Mouse (Mus musculus): ENCODE data around the gene Med16. TPM values are rescaled to one million over a fixed set of nuclear protein-coding genes. Genes with fewer than 3 reads are reported as not detected.

The Med16 gene
- polyA plus RNA-seq, 1 experiment = 58.1 TPM

- Histone ChIP-seq H3K4me3 (ENCODE audit: low read depth, low read length) (no peak overlapping the region), H3K27ac (ENCODE audit: insufficient read depth, low read depth, low read length) (no peak overlapping the region), H3K27me3 (ENCODE audit: control insufficient read depth, insufficient read depth, low read length) (no peaks in the 10 kb centered on the region), H3K4me1 (ENCODE audit: control insufficient read depth, insufficient read depth, insufficient read length, low read length) (peaks cover 24% of the 10 kb centered on the region), H3K36me3 (ENCODE audit: control insufficient read depth, insufficient read depth, low read length) (no peaks in the 10 kb centered on the region)
- no peak for TF ChIP-seq CTCF (IDR thresholded peaks at IDR 0.05; ENCODE audit: extremely low read depth, insufficient read length, insufficient replicate concordance, low read depth, low read length)
- no peak for TF ChIP-seq POLR2A (IDR thresholded peaks at IDR 0.05; ENCODE audit: low read depth, low read length)
- WGBS = 70% methylated on average over 8 of the region's 8 CpGs
Measured at GRCm38 (mm10) chr10:79849941-79850628, 58.6 kb downstream of the Med16 start.

- WGBS = 82% methylated on average over 5 of the region's 5 CpGs
Measured at GRCm38 (mm10) chr10:79846553-79846952, 62.2 kb downstream of the Med16 start.

More at GRCm38 (mm10) chr10:79846553-79846952, 62.2 kb downstream of the Med16 start:
- Histone ChIP-seq H3K27ac (ENCODE audit: insufficient read depth, low read depth, low read length) (no peak overlapping the region), H3K4me1 (ENCODE audit: control insufficient read depth, insufficient read depth, insufficient read length, low read length) (peaks cover 17% of the 10 kb centered on the region), H3K4me3 (ENCODE audit: low read depth, low read length) (no peak overlapping the region), H3K27me3 (ENCODE audit: control insufficient read depth, insufficient read depth, low read length) (no peaks in the 10 kb centered on the region), H3K36me3 (ENCODE audit: control insufficient read depth, insufficient read depth, low read length) (no peaks in the 10 kb centered on the region)
- TF ChIP-seq POLR2A (IDR thresholded peaks at IDR 0.05; ENCODE audit: low read depth, low read length) (no peak), CTCF (IDR thresholded peaks at IDR 0.05; ENCODE audit: extremely low read depth, insufficient read length, insufficient replicate concordance, low read depth, low read length) (no peak)

Other genes starting within 250 kb of the Med16 start
- gene Madcam1, start 244.4 kb downstream of the Med16 start, polyA plus RNA-seq (2012; rRNA removed) = 9.9 and 20.7 TPM in 2 replicates
- gene Tpgs1, start 239.6 kb downstream of the Med16 start, polyA plus RNA-seq (2012; rRNA removed) = 76.0 and 138 TPM in 2 replicates
- 101 and 163 TPM in 2 replicates for gene Cdc34, start 226.7 kb downstream of the Med16 start, polyA plus RNA-seq (2012; rRNA removed)
- 0.11 and 0.52 TPM in 2 replicates for gene Gzmm, start 219.9 kb downstream of the Med16 start, polyA plus RNA-seq (2012; rRNA removed)
- gene Bsg, start 204.4 kb downstream of the Med16 start, polyA plus RNA-seq (2012; rRNA removed) = 1,266 and 1,465 TPM in 2 replicates
- 8.3 and 19.2 TPM in 2 replicates for gene Hcn2, start 192.3 kb downstream of the Med16 start, polyA plus RNA-seq (2012; rRNA removed)
- gene Polrmt, start 162.3 kb downstream of the Med16 start, polyA plus RNA-seq (2012; rRNA removed) = 38.7 and 50.0 TPM in 2 replicates
- gene Fgf22, start 153.8 kb downstream of the Med16 start, polyA plus RNA-seq (2012; rRNA removed) = not detected in 2 replicates
- gene Rnf126, start 142.0 kb downstream of the Med16 start, polyA plus RNA-seq (2012; rRNA removed) = 130 and 222 TPM in 2 replicates
- 16.0 and 19.6 TPM in 2 replicates for gene Fstl3, start 131.7 kb downstream of the Med16 start, polyA plus RNA-seq (2012; rRNA removed)
- gene Prss57, start 118.0 kb downstream of the Med16 start, polyA plus RNA-seq (2012; rRNA removed) = 0.24 and 0.67 TPM in 2 replicates
- 13.0 and 24.0 TPM in 2 replicates for gene Palm, start 115.4 kb downstream of the Med16 start, polyA plus RNA-seq (2012; rRNA removed)
- 141 and 347 TPM in 2 replicates for gene Misp, start 87.9 kb downstream of the Med16 start, polyA plus RNA-seq (2012; rRNA removed)
- 150 and 285 TPM in 2 replicates for gene Ptbp1, start 54.5 kb downstream of the Med16 start, polyA plus RNA-seq (2012; rRNA removed)
- 1.6 and 2.1 TPM in 2 replicates for gene Prtn3, start 34.4 kb downstream of the Med16 start, polyA plus RNA-seq (2012; rRNA removed)
- gene Plppr3, start 34.3 kb downstream of the Med16 start, polyA plus RNA-seq (2012; rRNA removed) = 2.8 and 5.3 TPM in 2 replicates
- gene Elane, start 22.7 kb downstream of the Med16 start, polyA plus RNA-seq (2012; rRNA removed) = 0.72 TPM in 1 of 2 replicates, not detected in the other
- gene Cfd, start 18.1 kb downstream of the Med16 start, polyA plus RNA-seq (2012; rRNA removed) = 48.6 and 122 TPM in 2 replicates
- gene Gm26602, start 1.9 kb upstream of the Med16 start, polyA plus RNA-seq (2012; rRNA removed) = not detected in 2 replicates
- 3.0 and 5.9 TPM in 2 replicates for gene Kiss1r, start 8.0 kb upstream of the Med16 start, polyA plus RNA-seq (2012; rRNA removed)
- gene R3hdm4, start 12.3 kb upstream of the Med16 start, polyA plus RNA-seq (2012; rRNA removed) = 86.4 and 104 TPM in 2 replicates
- 10.7 and 23.9 TPM in 2 replicates for gene Arid3a, start 18.1 kb upstream of the Med16 start, polyA plus RNA-seq (2012; rRNA removed)
- gene Wdr18, start 51.2 kb upstream of the Med16 start, polyA plus RNA-seq (2012; rRNA removed) = 34.8 and 44.6 TPM in 2 replicates
- gene Grin3b, start 61.8 kb upstream of the Med16 start, polyA plus RNA-seq (2012; rRNA removed) = not detected in 2 replicates
- gene Tmem259, start 75.4 kb upstream of the Med16 start, polyA plus RNA-seq (2012; rRNA removed) = 225 and 441 TPM in 2 replicates
- gene Cnn2, start 79.7 kb upstream of the Med16 start, polyA plus RNA-seq (2012; rRNA removed) = 49.9 and 72.8 TPM in 2 replicates
- 18.1 and 33.4 TPM in 2 replicates for gene Abca7, start 87.6 kb upstream of the Med16 start, polyA plus RNA-seq (2012; rRNA removed)
- gene Arhgap45, start 107.7 kb upstream of the Med16 start, polyA plus RNA-seq (2012; rRNA removed) = 23.2 and 36.8 TPM in 2 replicates
- 140 and 186 TPM in 2 replicates for gene Polr2e, start 130.9 kb upstream of the Med16 start, polyA plus RNA-seq (2012; rRNA removed)
- 388 and 646 TPM in 2 replicates for gene Gpx4, start 138.2 kb upstream of the Med16 start, polyA plus RNA-seq (2012; rRNA removed)
- gene Sbno2, start 196.6 kb upstream of the Med16 start, polyA plus RNA-seq (2012; rRNA removed) = 61.2 and 126 TPM in 2 replicates
- 77.5 and 124 TPM in 2 replicates for gene Stk11, start 206.9 kb upstream of the Med16 start, polyA plus RNA-seq (2012; rRNA removed)
- gene Atp5d, start 229.7 kb upstream of the Med16 start, polyA plus RNA-seq (2012; rRNA removed) = 2,309 and 4,813 TPM in 2 replicates
- 3.7 and 6.6 TPM in 2 replicates for gene Cbarp, start 231.9 kb upstream of the Med16 start, polyA plus RNA-seq (2012; rRNA removed)
- 151 and 372 TPM in 2 replicates for gene Midn, start 239.3 kb upstream of the Med16 start, polyA plus RNA-seq (2012; rRNA removed)

Measured in small intestine, adult 2 months (tissue).